Mouse (Mus musculus) lung, postnatal 0 days (tissue): ENCODE results near the gene Rara.

Source experiments
- CTCF ChIP-seq: IDR thresholded peaks from 2 replicates; pipeline ENCODE4 v1.5.1; 2016; ENCODE audit warnings: antibody characterized with exemption, mild to moderate bottlenecking
- EP300 ChIP-seq: IDR thresholded peaks from 2 replicates; pipeline ENCODE4 v1.6.1; 2016; ENCODE audit warnings: antibody characterized with exemption, mild to moderate bottlenecking, control low read depth

- TF ChIP-seq EP300 (no peak), CTCF (no peak)
Observed at GRCm38 (mm10) chr11:98949958-98950460, 22.4 kb downstream of the Rara start.
